ENCODE assay signal across 13 mouse cellular contexts in genomic region chr3:141593249-141593648, GRCm38 (mm10).
DNase-seq lines count a peak whose midpoint lies in the region; ATAC-seq lines count a peak whose summit lies in the region.
"Had no signal": no experiment of that assay in that cellular context is flagged by ENCODE, and none has a peak within 500 bp of the region (broad histone marks: within the 10 kb centered on the region; RNA-seq: fewer than 3 reads in every experiment).

No protein-coding gene starts in this region.

- no peak for DNase-seq in frontal cortex, postnatal 10 days (ENCODE audit: low spot score in 2 of 2)
- DNase-seq in layer of hippocampus, adult 9-11 months, result peak; percentile 59
- no peak for DNase-seq in layer of hippocampus, postnatal 10 days (ENCODE audit: low spot score in 2 of 2)
- peak; percentile 47 for DNase-seq in retina, postnatal 1 day
- no peak for DNase-seq in retina, embryonic 14.5 days (ENCODE audit: low spot score)
- DNase-seq: adrenal gland, adult 2 months; adrenal gland, postnatal 25 days; cerebellum, adult 2 months; cerebellum, postnatal 10 days; gastrocnemius, postnatal 14 days; heart, adult 2 months; heart, postnatal 14 days had no signal

- peak; percentile 44; the same call in 1 of the 2 replicates for ATAC-seq in frontal cortex, adult (ENCODE audit: low TSS enrichment)

Comparison
In these comparisons a context has a peak if more than half of its experiments do, and no peak if none do; other contexts are left out.
1. DNase-seq: peak in layer of hippocampus, adult 9-11 months (single experiment) and retina, postnatal 1 day (single experiment); none in frontal cortex, postnatal 10 days (0 of 2), layer of hippocampus, postnatal 10 days (0 of 2) and retina, embryonic 14.5 days (single experiment).